Mouse (Mus musculus): Measurements from ENCODE around the gene Slc13a3. TPM values are rescaled to one million over a fixed set of nuclear protein-coding genes. Genes with fewer than 3 reads are reported as not detected.

The Slc13a3 gene
- polyA plus RNA-seq, 1 experiment from 2014 or later = 0.24 TPM

- Histone ChIP-seq H3K9me3 (replicated peaks) (no peaks in the 10 kb centered on the region), H3K4me3 (no peak overlapping the region), H3K27ac (no peak overlapping the region), H3K9ac (no peak overlapping the region), H3K4me2 (no peak overlapping the region), H3K27me3 (peaks cover 29% of the 10 kb centered on the region), H3K4me1 (replicated peaks) (no peaks in the 10 kb centered on the region), H3K36me3 (no peaks in the 10 kb centered on the region)
- 3% methylated on average over 1 of the region's 1 CpGs for WGBS
- no peak for ATAC-seq (replicated peaks; ENCODE audit: insufficient number of reproducible peaks, insufficient read depth, low FRiP score, low read depth)
Observed at GRCm38 (mm10) chr2:165360861-165361260, 112.2 kb downstream of the Slc13a3 start.

Other genes starting within 250 kb of the Slc13a3 start
- gene Cdh22, start 238.4 kb downstream of the Slc13a3 start, polyA plus RNA-seq (2015; fragmentation: Nextera tagmentation; extraction: Ambion mirVana) = 0.15 and 0.36 TPM in 2 replicates
- gene Slc35c2, start 185.4 kb downstream of the Slc13a3 start, polyA plus RNA-seq (2015; fragmentation: Nextera tagmentation; extraction: Ambion mirVana) = 32.1 and 45.7 TPM in 2 replicates
- 33.8 and 49.5 TPM in 2 replicates for gene Elmo2, start 146.8 kb downstream of the Slc13a3 start, polyA plus RNA-seq (2015; fragmentation: Nextera tagmentation; extraction: Ambion mirVana)
- 0.20 and 0.24 TPM in 2 replicates for gene Zfp663, start 104.5 kb downstream of the Slc13a3 start, polyA plus RNA-seq (2015; fragmentation: Nextera tagmentation; extraction: Ambion mirVana)
- gene Zfp334, start 85.0 kb downstream of the Slc13a3 start, polyA plus RNA-seq (2015; fragmentation: Nextera tagmentation; extraction: Ambion mirVana) = 3.4 and 4.2 TPM in 2 replicates
- 0.03 and 0.09 TPM in 2 replicates for gene Ocstamp, start 72.8 kb downstream of the Slc13a3 start, polyA plus RNA-seq (2015; fragmentation: Nextera tagmentation; extraction: Ambion mirVana)
- gene Trp53rka, start 20.1 kb upstream of the Slc13a3 start, polyA plus RNA-seq (2015; fragmentation: Nextera tagmentation; extraction: Ambion mirVana) = 19.4 and 25.3 TPM in 2 replicates
- 5.0 and 7.5 TPM in 2 replicates for gene Slc2a10, start 30.6 kb upstream of the Slc13a3 start, polyA plus RNA-seq (2015; fragmentation: Nextera tagmentation; extraction: Ambion mirVana)
- 1.3 and 6.4 TPM in 2 replicates for gene Eya2, start 121.8 kb upstream of the Slc13a3 start, polyA plus RNA-seq (2015; fragmentation: Nextera tagmentation; extraction: Ambion mirVana)